Mouse (Mus musculus): ENCODE results near the gene Mlx. TPM values are rescaled to one million over a fixed set of nuclear protein-coding genes. Genes with fewer than 3 reads are reported as not detected.
A peak's percentile ranks its signal among the peaks of the same experiment; 100 is the strongest.

Gene Mlx
- polyA plus RNA-seq, 1 experiment from 2014 or later: 57.4 TPM

GRCm38 (mm10) chr11:101084246-101084645 is 2.8 kb upstream of the Mlx start:
- no peak for ATAC-seq (ENCODE audit: insufficient read depth, low FRiP score)
- no peak overlapping the region for H3K4me2 ChIP-seq (ENCODE audit: low read depth, low read length)
- peaks cover 17% of the 10 kb centered on the region for H3K27me3 ChIP-seq (ENCODE audit: control insufficient read depth, insufficient read depth, low read length)
- H3K9ac ChIP-seq (ENCODE audit: low read length): no peak overlapping the region
- H3K36me3 ChIP-seq (ENCODE audit: control insufficient read depth, insufficient read depth, low read length): no peaks in the 10 kb centered on the region
- H3K4me1 ChIP-seq (ENCODE audit: control insufficient read depth, insufficient read depth, low read length): peaks cover 41% of the 10 kb centered on the region
- H3K4me3 ChIP-seq (replicated peaks; ENCODE audit: low read length): no peak overlapping the region
- WGBS: 87% methylated on average over 14 of the region's 14 CpGs
- no peak overlapping the region for H3K27ac ChIP-seq (ENCODE audit: low read length)
- H3K9me3 ChIP-seq (replicated peaks; ENCODE audit: control insufficient read depth, low read length): no peaks in the 10 kb centered on the region

- Histone ChIP-seq H3K4me1 (ENCODE audit: control insufficient read depth, insufficient read depth, low read length) (peaks cover 36% of the 10 kb centered on the region), H3K36me3 (ENCODE audit: control insufficient read depth, insufficient read depth, low read length) (no peaks in the 10 kb centered on the region), H3K27me3 (ENCODE audit: control insufficient read depth, insufficient read depth, low read length) (peaks cover 11% of the 10 kb centered on the region; the same call in 1 of the 2 replicates), H3K9me3 (replicated peaks; ENCODE audit: control insufficient read depth, low read length) (no peaks in the 10 kb centered on the region), H3K4me3 (replicated peaks; ENCODE audit: low read length) (no peak overlapping the region), H3K4me2 (ENCODE audit: low read depth, low read length) (no peak overlapping the region), H3K9ac (ENCODE audit: low read length) (0 out of 2 replicates have a peak overlapping the region, but pooled peaks have one; percentile 12), H3K27ac (ENCODE audit: low read length) (no peak overlapping the region)
- ATAC-seq (ENCODE audit: insufficient read depth, low FRiP score): no peak
- 92% methylated on average over 12 of the region's 12 CpGs for WGBS
Observed at GRCm38 (mm10) chr11:101084811-101085210, 2.3 kb upstream of the Mlx start.

- H3K27ac ChIP-seq (ENCODE audit: low read length): peak overlapping the region; percentile 90; the same call in 1 of the 2 replicates
- H3K9ac ChIP-seq (ENCODE audit: low read length): peak overlapping the region; percentile 64; the same call in 1 of the 2 replicates
- no peaks in the 10 kb centered on the region for H3K9me3 ChIP-seq (replicated peaks; ENCODE audit: control insufficient read depth, low read length)
- 91% methylated on average over 18 of the region's 18 CpGs for WGBS
- H3K4me3 ChIP-seq (replicated peaks; ENCODE audit: low read length): no peak overlapping the region
- H3K4me2 ChIP-seq (ENCODE audit: low read depth, low read length): peak overlapping the region; percentile 81; the same call in 1 of the 2 replicates
- H3K27me3 ChIP-seq (ENCODE audit: control insufficient read depth, insufficient read depth, low read length): 0 out of 2 replicates have a peak, but pooled peaks cover 2% of the 10 kb centered on the region
- H3K4me1 ChIP-seq (ENCODE audit: control insufficient read depth, insufficient read depth, low read length): peaks cover 34% of the 10 kb centered on the region
- ATAC-seq (ENCODE audit: insufficient read depth, low FRiP score): no peak
- H3K36me3 ChIP-seq (ENCODE audit: control insufficient read depth, insufficient read depth, low read length): peaks cover 4% of the 10 kb centered on the region; the same call in 1 of the 2 replicates
Observed at GRCm38 (mm10) chr11:101085617-101086322, 1.3 kb upstream of the Mlx start.

GRCm38 (mm10) chr11:101086323-101086674 is 778 bp upstream of the Mlx start:
- no peak for ATAC-seq (ENCODE audit: insufficient read depth, low FRiP score)
- Histone ChIP-seq H3K4me1 (ENCODE audit: control insufficient read depth, insufficient read depth, low read length) (peaks cover 34% of the 10 kb centered on the region), H3K36me3 (ENCODE audit: control insufficient read depth, insufficient read depth, low read length) (peaks cover 4% of the 10 kb centered on the region; the same call in 1 of the 2 replicates), H3K9me3 (replicated peaks; ENCODE audit: control insufficient read depth, low read length) (no peaks in the 10 kb centered on the region), H3K27me3 (ENCODE audit: control insufficient read depth, insufficient read depth, low read length) (no peaks in the 10 kb centered on the region), H3K9ac (ENCODE audit: low read length) (peak overlapping the region; percentile 64), H3K4me3 (replicated peaks; ENCODE audit: low read length) (peak overlapping the region; percentile 73), H3K27ac (ENCODE audit: low read length) (peak overlapping the region; percentile 90), H3K4me2 (ENCODE audit: low read depth, low read length) (peak overlapping the region; percentile 81)
- WGBS: 74% methylated on average over 6 of the region's 6 CpGs

- H3K27me3 ChIP-seq (ENCODE audit: control insufficient read depth, insufficient read depth, low read length): no peaks in the 10 kb centered on the region
- peaks cover 28% of the 10 kb centered on the region for H3K4me1 ChIP-seq (ENCODE audit: control insufficient read depth, insufficient read depth, low read length)
- H3K4me2 ChIP-seq (ENCODE audit: low read depth, low read length): peak overlapping the region; percentile 81
- 5% methylated on average over 8 of the region's 8 CpGs for WGBS
- H3K9me3 ChIP-seq (replicated peaks; ENCODE audit: control insufficient read depth, low read length): no peaks in the 10 kb centered on the region
- ATAC-seq (ENCODE audit: insufficient read depth, low FRiP score): no peak
- H3K36me3 ChIP-seq (ENCODE audit: control insufficient read depth, insufficient read depth, low read length): peaks cover 11% of the 10 kb centered on the region; the same call in 1 of the 2 replicates
- peak overlapping the region; percentile 89 for H3K9ac ChIP-seq (ENCODE audit: low read length)
- peak overlapping the region; percentile 73 for H3K4me3 ChIP-seq (replicated peaks; ENCODE audit: low read length)
- peak overlapping the region; percentile 90 for H3K27ac ChIP-seq (ENCODE audit: low read length)
Observed at GRCm38 (mm10) chr11:101087682-101088055, 592 bp downstream of the Mlx start.

GRCm38 (mm10) chr11:101089931-101090330 is 2.9 kb downstream of the Mlx start:
- Histone ChIP-seq H3K27me3 (ENCODE audit: control insufficient read depth, insufficient read depth, low read length) (no peaks in the 10 kb centered on the region), H3K9ac (ENCODE audit: low read length) (no peak overlapping the region), H3K27ac (ENCODE audit: low read length) (no peak overlapping the region), H3K4me1 (ENCODE audit: control insufficient read depth, insufficient read depth, low read length) (peaks cover 27% of the 10 kb centered on the region), H3K4me2 (ENCODE audit: low read depth, low read length) (no peak overlapping the region), H3K4me3 (replicated peaks; ENCODE audit: low read length) (no peak overlapping the region), H3K9me3 (replicated peaks; ENCODE audit: control insufficient read depth, low read length) (no peaks in the 10 kb centered on the region), H3K36me3 (ENCODE audit: control insufficient read depth, insufficient read depth, low read length) (peaks cover 11% of the 10 kb centered on the region; the same call in 1 of the 2 replicates)
- 85% methylated on average over 1 of the region's 1 CpGs for WGBS
- ATAC-seq (ENCODE audit: insufficient read depth, low FRiP score): no peak

- H3K27me3 ChIP-seq (ENCODE audit: control insufficient read depth, insufficient read depth, low read length): no peaks in the 10 kb centered on the region
- H3K4me1 ChIP-seq (ENCODE audit: control insufficient read depth, insufficient read depth, low read length): peaks cover 12% of the 10 kb centered on the region
- WGBS: under 1% methylated on average over 18 of the region's 18 CpGs
- no peak for ATAC-seq (ENCODE audit: insufficient read depth, low FRiP score)
- H3K9ac ChIP-seq (ENCODE audit: low read length): peak overlapping the region; percentile 81
- peak overlapping the region; percentile 93 for H3K4me3 ChIP-seq (replicated peaks; ENCODE audit: low read length)
- H3K9me3 ChIP-seq (replicated peaks; ENCODE audit: control insufficient read depth, low read length): no peaks in the 10 kb centered on the region
- no peak overlapping the region for H3K27ac ChIP-seq (ENCODE audit: low read length)
- H3K4me2 ChIP-seq (ENCODE audit: low read depth, low read length): peak overlapping the region; percentile 98
- H3K36me3 ChIP-seq (ENCODE audit: control insufficient read depth, insufficient read depth, low read length): peaks cover 18% of the 10 kb centered on the region
Observed at GRCm38 (mm10) chr11:101094930-101095313, 7.8 kb downstream of the Mlx start.

GRCm38 (mm10) chr11:101095314-101096024 is 8.4 kb downstream of the Mlx start, which contains the start of gene Psmc3ip:
Psmc3ip (minus strand) TSS chr11:101095436.
- H3K9me3 ChIP-seq (replicated peaks; ENCODE audit: control insufficient read depth, low read length): no peaks in the 10 kb centered on the region
- H3K36me3 ChIP-seq (ENCODE audit: control insufficient read depth, insufficient read depth, low read length): peaks cover 16% of the 10 kb centered on the region
- H3K27me3 ChIP-seq (ENCODE audit: control insufficient read depth, insufficient read depth, low read length): no peaks in the 10 kb centered on the region
- H3K27ac ChIP-seq (ENCODE audit: low read length): peak within 1 kb of the TSS; percentile 97
- ATAC-seq (ENCODE audit: insufficient read depth, low FRiP score): peak; percentile 96
- H3K9ac ChIP-seq (ENCODE audit: low read length): peak within 1 kb of the TSS; percentile 89
- peaks cover 12% of the 10 kb centered on the region for H3K4me1 ChIP-seq (ENCODE audit: control insufficient read depth, insufficient read depth, low read length)
- H3K4me2 ChIP-seq (ENCODE audit: low read depth, low read length): peak within 1 kb of the TSS; percentile 98
- WGBS: under 1% methylated on average over 43 of the region's 43 CpGs
- H3K4me3 ChIP-seq (replicated peaks; ENCODE audit: low read length): peak within 1 kb of the TSS; percentile 93

GRCm38 (mm10) chr11:101098231-101098630 is 11.2 kb downstream of the Mlx start:
- no peak overlapping the region for H3K27ac ChIP-seq (ENCODE audit: low read length)
- no peaks in the 10 kb centered on the region for H3K9me3 ChIP-seq (replicated peaks; ENCODE audit: control insufficient read depth, low read length)
- no peak overlapping the region for H3K4me2 ChIP-seq (ENCODE audit: low read depth, low read length)
- H3K4me3 ChIP-seq (replicated peaks; ENCODE audit: low read length): no peak overlapping the region
- H3K4me1 ChIP-seq (ENCODE audit: control insufficient read depth, insufficient read depth, low read length): peaks cover 12% of the 10 kb centered on the region
- 89% methylated on average over 8 of the region's 8 CpGs for WGBS
- no peaks in the 10 kb centered on the region for H3K27me3 ChIP-seq (ENCODE audit: control insufficient read depth, insufficient read depth, low read length)
- H3K9ac ChIP-seq (ENCODE audit: low read length): no peak overlapping the region
- ATAC-seq (ENCODE audit: insufficient read depth, low FRiP score): no peak
- peaks cover 6% of the 10 kb centered on the region; the same call in 1 of the 2 replicates for H3K36me3 ChIP-seq (ENCODE audit: control insufficient read depth, insufficient read depth, low read length)
